ENCODE assay signal across 9 mouse cellular contexts in genomic region chr17:31187370-31187769, GRCm38 (mm10). TPM values are rescaled to one million over a fixed set of nuclear protein-coding genes. Genes with fewer than 3 reads are reported as not detected.
DNase-seq lines count a peak whose midpoint lies in the region; ATAC-seq lines count a peak whose summit lies in the region.
"Had no signal": no experiment of that assay in that cellular context is flagged by ENCODE, and none has a peak within 500 bp of the region (broad histone marks: within the 10 kb centered on the region; RNA-seq: fewer than 3 reads in every experiment).

No protein-coding gene starts in this region.

- peaks cover 3% of the 10 kb centered on the region; the same call in 1 of the 2 replicates for H3K4me1 ChIP-seq in liver, embryonic 13.5 days (replicated peaks)

- peak; percentile 46 to 68 for DNase-seq in urinary bladder, adult 18-20 months (ENCODE audit: low spot score in 2 of 2)
- no peak for DNase-seq in urinary bladder, postnatal 10 days (ENCODE audit: low spot score)
- peak; percentile 47 for DNase-seq in c-Kit-positive CD71-positive TER-119-positive erythroid progenitor cells, embryonic 14.5 days (ENCODE audit: low spot score)
- peak; percentile 37 to 61 for DNase-seq in frontal cortex, postnatal 14 days (ENCODE audit: low spot score in 2 of 2)
- peak; percentile 84 to 85 for DNase-seq in kidney, postnatal 25 days
- DNase-seq in liver, embryonic 13.5 days: peak; percentile 38
- DNase-seq in retina, postnatal 1 day: peak; percentile 81
- peak; percentile 78 to 81 for DNase-seq in thymus, postnatal 36 days

- ATAC-seq in liver, embryonic 13.5 days (ENCODE audit: low read depth): no peak

- no peaks in the 10 kb centered on the region for H3K9me3 ChIP-seq in liver, embryonic 13.5 days (replicated peaks)

- H3K36me3 ChIP-seq in liver, embryonic 13.5 days: no peaks in the 10 kb centered on the region

- H3K27me3 ChIP-seq in liver, embryonic 13.5 days: no peaks in the 10 kb centered on the region

- H3K9ac ChIP-seq in liver, embryonic 13.5 days: no peak overlapping the region

- H3K4me2 ChIP-seq in liver, embryonic 13.5 days: no peak overlapping the region

- H3K27ac ChIP-seq in liver, embryonic 13.5 days: no peak overlapping the region

- H3K4me3 ChIP-seq in liver, embryonic 13.5 days (replicated peaks): no peak overlapping the region

- 10% methylated on average over 4 of the region's 4 CpGs for WGBS in liver, embryonic 13.5 days (ENCODE audit: insufficient replicate concordance)

RNA-seq across cellular contexts. Expression of gene Tmprss3, which starts 11.4 kb away (rescaled TPM):
- polyA plus RNA-seq in liver, embryonic 13.5 days (2015; fragmentation: Nextera tagmentation; extraction: Ambion mirVana): 0.12 and 0.16 TPM in 2 replicates
- polyA plus RNA-seq: gonadal fat pad, adult 2 months had no signal

RNA-seq across cellular contexts. Expression of gene Ubash3a, which starts 20.3 kb away (rescaled TPM):
- 18.8 and 19.9 TPM in 2 replicates for polyA plus RNA-seq in liver, embryonic 13.5 days (2015; fragmentation: Nextera tagmentation; extraction: Ambion mirVana)

RNA-seq across cellular contexts. Expression of gene Tff1, which starts 22.3 kb away (rescaled TPM):
- 0.43 TPM in 1 of 2 replicates, not detected in the other for polyA plus RNA-seq in liver, embryonic 13.5 days (2015; fragmentation: Nextera tagmentation; extraction: Ambion mirVana)

RNA-seq across cellular contexts. Expression of gene Tff2, which starts 43.3 kb away (rescaled TPM):
- not detected in 2 replicates for polyA plus RNA-seq in liver, embryonic 13.5 days (2015; fragmentation: Nextera tagmentation; extraction: Ambion mirVana)

RNA-seq across cellular contexts. Expression of gene Tff3, which starts 57.9 kb away (rescaled TPM):
- polyA plus RNA-seq in liver, embryonic 13.5 days (2015; fragmentation: Nextera tagmentation; extraction: Ambion mirVana): 4.7 and 6.0 TPM in 2 replicates
